Mouse (Mus musculus): ENCODE results near the gene Armc9.

DNA sequence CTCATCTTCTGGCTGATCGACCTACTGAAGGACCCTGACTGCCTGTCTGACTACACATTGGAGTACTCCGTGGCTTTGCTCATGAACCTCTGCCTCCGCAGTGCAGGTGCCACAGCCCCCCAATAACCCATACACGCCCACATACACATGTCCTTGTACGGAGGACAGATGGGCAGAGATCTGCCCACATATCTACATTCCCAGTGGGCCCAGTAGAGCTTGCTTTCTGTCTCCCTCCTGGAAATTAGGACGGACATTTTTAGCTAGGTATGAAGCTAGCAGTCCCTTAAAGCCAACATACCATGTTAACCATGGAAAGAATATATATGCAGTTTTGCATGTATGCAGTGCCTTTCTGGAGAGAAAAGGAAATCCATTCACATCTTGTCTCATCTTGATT is 43.7 kb downstream of the Armc9 start:
- TF ChIP-seq MAFK (IDR thresholded peaks at IDR 0.05; ENCODE audit: insufficient read depth, low read depth, low read length) (no peak), ZNF384 (IDR thresholded peaks at IDR 0.05; ENCODE audit: low read depth, low read length) (no peak)
